In genomic region chr13:85288574-85288842, GRCm38 (mm10) we compare ENCODE assay signal across 8 mouse cellular contexts. TPM values are rescaled to one million over a fixed set of nuclear protein-coding genes. Genes with fewer than 3 reads are reported as not detected.
DNase-seq lines count a peak whose midpoint lies in the region; ATAC-seq and TF ChIP-seq lines count a peak whose summit lies in the region.

No protein-coding gene starts in this region.

- H3K27me3 ChIP-seq in embryonic facial prominence, embryonic 12.5 days: no peaks in the 10 kb centered on the region
- no peaks in the 10 kb centered on the region for H3K27me3 ChIP-seq in hindbrain, embryonic 15.5 days
- H3K27me3 ChIP-seq in myocyte (ENCODE audit: control insufficient read depth, insufficient read depth, insufficient read length): no peaks in the 10 kb centered on the region

- H3K9me3 ChIP-seq in embryonic facial prominence, embryonic 12.5 days: no peaks in the 10 kb centered on the region
- H3K9me3 ChIP-seq in hindbrain, embryonic 15.5 days: no peaks in the 10 kb centered on the region

- H3K9ac ChIP-seq in embryonic facial prominence, embryonic 12.5 days: peak overlapping the region; percentile 89
- H3K9ac ChIP-seq in hindbrain, embryonic 15.5 days: peak overlapping the region; percentile 98

- peak overlapping the region; percentile 85 for H3ac ChIP-seq in myocyte (ENCODE audit: control insufficient read depth, insufficient read length)

- 0% methylated on average over 27 of the region's 35 CpGs for WGBS in embryonic facial prominence, embryonic 12.5 days
- WGBS in hindbrain, embryonic 15.5 days: under 1% methylated on average over 33 of the region's 35 CpGs

- H3K79me2 ChIP-seq in myocyte (ENCODE audit: control insufficient read depth, insufficient read depth): peaks cover 48% of the 10 kb centered on the region

- peak overlapping the region; percentile 89 for H3K4me3 ChIP-seq in left cerebral cortex, adult 2 months
- H3K4me3 ChIP-seq in embryonic facial prominence, embryonic 12.5 days: peak overlapping the region; percentile 95
- peak overlapping the region; percentile 100 for H3K4me3 ChIP-seq in hindbrain, embryonic 15.5 days
- peak overlapping the region; percentile 81 for H3K4me3 ChIP-seq in myocyte

- H3K27ac ChIP-seq in left cerebral cortex, adult 2 months: peak overlapping the region; percentile 94
- peak overlapping the region; percentile 99 for H3K27ac ChIP-seq in embryonic facial prominence, embryonic 12.5 days
- H3K27ac ChIP-seq in hindbrain, embryonic 15.5 days (replicated peaks): peak overlapping the region; percentile 99

- H3K4me1 ChIP-seq in embryonic facial prominence, embryonic 12.5 days: no peaks in the 10 kb centered on the region
- peaks cover 12% of the 10 kb centered on the region for H3K4me1 ChIP-seq in hindbrain, embryonic 15.5 days (replicated peaks)

- peak; percentile 4; the same call in 1 of the 2 replicates for ATAC-seq in embryonic facial prominence, embryonic 12.5 days (ENCODE audit: insufficient number of reproducible peaks, insufficient read depth, low FRiP score, low TSS enrichment)
- no peak; the same call in 1 of the 2 replicates for ATAC-seq in hindbrain, embryonic 15.5 days (ENCODE audit: low FRiP score, low read depth)

- TF ChIP-seq POLR2A in myocyte (IDR thresholded peaks at IDR 0.05; ENCODE audit: insufficient read length, low read depth): peak; percentile 24

- H3K36me3 ChIP-seq in embryonic facial prominence, embryonic 12.5 days: no peaks in the 10 kb centered on the region
- H3K36me3 ChIP-seq in hindbrain, embryonic 15.5 days: no peaks in the 10 kb centered on the region
- no peaks in the 10 kb centered on the region for H3K36me3 ChIP-seq in myocyte (ENCODE audit: control insufficient read depth, insufficient read depth)

- peak overlapping the region; percentile 64 for H3K4me2 ChIP-seq in embryonic facial prominence, embryonic 12.5 days (replicated peaks)
- peak overlapping the region; percentile 60 for H3K4me2 ChIP-seq in hindbrain, embryonic 15.5 days
- no peak overlapping the region for H3K4me2 ChIP-seq in myocyte (ENCODE audit: low read depth)

- TF ChIP-seq CTCF in left cerebral cortex, adult 2 months (IDR thresholded peaks at IDR 0.05): no peak

- no peak for DNase-seq in left cerebral cortex, adult 2 months (ENCODE audit: extremely low spot score in 1 of 2, low spot score in 2 of 2)
- no peak for DNase-seq in left cerebral cortex, postnatal 36 days (ENCODE audit: low spot score in 2 of 2)
- no peak for DNase-seq in T-cell, adult 2 months (ENCODE audit: low spot score)
- no peak for DNase-seq in B cell, adult 2 months
- no peak for DNase-seq in lung, postnatal 14 days

- intact Hi-C loops in left cerebral cortex, adult 2 months (cut with DNase I): loop anchor here (2.0 to 5.0 kb wide), 2 partner anchors 22 to 149 kb away; no protein-coding TSS in a partner anchor
- intact Hi-C loops in left cerebral cortex, postnatal 36 days (cut with DNase I): loop anchor here (5.0 kb wide), 1 partner anchor 76 kb away; no protein-coding TSS in a partner anchor

TF ChIP-seq in myocyte, 11 proteins besides CTCF, POLR2A, EP300 and RAD21:
- TF ChIP-seq POLR2AphosphoS2 (IDR thresholded peaks at IDR 0.05; ENCODE audit: insufficient read length, low read depth) (no peak), TCF12 (IDR thresholded peaks at IDR 0.05; ENCODE audit: insufficient read depth, poor library complexity, severe bottlenecking) (no peak), REST (IDR thresholded peaks at IDR 0.05; ENCODE audit: insufficient read depth, insufficient read length) (no peak), MAX (IDR thresholded peaks at IDR 0.05; ENCODE audit: low read depth) (no peak), TCF3 (IDR thresholded peaks at IDR 0.05; ENCODE audit: insufficient read length, low read depth) (no peak), SRF (IDR thresholded peaks at IDR 0.05; ENCODE audit: control insufficient read depth, insufficient read length, low read depth) (no peak), USF1 (IDR thresholded peaks at IDR 0.05; ENCODE audit: low read depth) (no peak), E2F4 (IDR thresholded peaks at IDR 0.05; ENCODE audit: insufficient read depth) (no peak), MYOD1 (IDR thresholded peaks at IDR 0.05; ENCODE audit: control insufficient read depth in 1 of 3, insufficient read length in 2 of 3, low read depth in 2 of 3) (no peak), CEBPB (IDR thresholded peaks at IDR 0.05; ENCODE audit: insufficient read depth, poor library complexity, severe bottlenecking) (no peak), MYOG (IDR thresholded peaks at IDR 0.05; ENCODE audit: control insufficient read depth in 1 of 3, insufficient read depth in 1 of 3, insufficient read length in 2 of 3, low read depth in 2 of 3) (no peak)

RNA-seq across cellular contexts. Expression of gene Rasa1, which starts 0.4 kb away (rescaled TPM):
- total RNA-seq in left cerebral cortex, adult 2 months (2021): 10 to 100 TPM; 57.1 to 59.0 TPM
- 10 to 100 TPM; 43.9 to 61.3 TPM for total RNA-seq in left cerebral cortex, postnatal 36 days (2021)
- polyA plus RNA-seq in embryonic facial prominence, embryonic 12.5 days (2016; fragmentation: Nextera tagmentation; extraction: Ambion mirVana): 56.8 and 60.3 TPM in 2 replicates
- polyA plus RNA-seq in hindbrain, embryonic 15.5 days (2015; fragmentation: Nextera tagmentation; extraction: Ambion mirVana): 56.9 and 62.4 TPM in 2 replicates
- 11.3 TPM for polyA plus RNA-seq in myocyte (2012; fragmentation: generic; extraction: Trizol)
